Mouse (Mus musculus) layer of hippocampus, postnatal 10 days (tissue): ENCODE measurements around the gene Pgghg. TPM values are rescaled to one million over a fixed set of nuclear protein-coding genes. Genes with fewer than 3 reads are reported as not detected.

Source experiments
- DNase-seq, 2 experiments: peaks; one replicate each; pipeline ENCODE4 v3.0.0; 2021; ENCODE audit warnings: low spot score in 2 of 2
- total RNA-seq, 2 experiments: library from RNA; stranded (reverse); gene quantifications; 2 replicates each; pipeline ENCODE4 v1.2.3; 2021

Gene Pgghg
- total RNA-seq, 2 experiments from 2014 or later: 4.2 to 5.0 TPM

GRCm38 (mm10) chr7:140922398-140923069 lies 18.7 kb upstream of the Pgghg start:
- DNase-seq: peak; percentile 52 to 58

- no peak for DNase-seq
These were observed 18.0 kb upstream of the Pgghg start for GRCm38 (mm10) chr7:140923070-140923775.

GRCm38 (mm10) chr7:140927181-140927580 lies 14.0 kb upstream of the Pgghg start:
- no peak for DNase-seq

GRCm38 (mm10) chr7:140938436-140938835 lies 2.8 kb upstream of the Pgghg start:
- no peak for DNase-seq

- DNase-seq: no peak
These were observed 2.3 kb upstream of the Pgghg start for GRCm38 (mm10) chr7:140938896-140939295.

- no peak for DNase-seq
These were observed 1.5 kb upstream of the Pgghg start for GRCm38 (mm10) chr7:140939669-140940171.

GRCm38 (mm10) chr7:140942341-140942740 lies 1.1 kb downstream of the Pgghg start:
- no peak for DNase-seq

- no peak for DNase-seq
These were observed 1.6 kb downstream of the Pgghg start for GRCm38 (mm10) chr7:140942811-140943210.

GRCm38 (mm10) chr7:140943356-140943755 lies 2.2 kb downstream of the Pgghg start:
- DNase-seq: no peak

GRCm38 (mm10) chr7:140944236-140944635 lies 3.0 kb downstream of the Pgghg start:
- DNase-seq: no peak

GRCm38 (mm10) chr7:140945247-140945646 lies 4.1 kb downstream of the Pgghg start:
- no peak for DNase-seq

- DNase-seq: no peak
These were observed 5.1 kb downstream of the Pgghg start for GRCm38 (mm10) chr7:140946311-140946710.

- DNase-seq: no peak
These were observed 5.8 kb downstream of the Pgghg start for GRCm38 (mm10) chr7:140946980-140947379.

- DNase-seq: no peak
These were observed 7.0 kb downstream of the Pgghg start for GRCm38 (mm10) chr7:140948161-140948560.

- DNase-seq: no peak
These were observed 8.1 kb downstream of the Pgghg start for GRCm38 (mm10) chr7:140949255-140949654.

GRCm38 (mm10) chr7:140949824-140950530 lies 8.8 kb downstream of the Pgghg start, which contains the start of gene Ifitm5:
Gene Ifitm5, minus strand, starts transcription at chr7:140950291.
- no peak for DNase-seq

- no peak for DNase-seq
These were observed 9.9 kb downstream of the Pgghg start for GRCm38 (mm10) chr7:140951051-140951450.

GRCm38 (mm10) chr7:140951765-140952164 lies 10.6 kb downstream of the Pgghg start:
- DNase-seq: no peak

- no peak for DNase-seq
These were observed 11.2 kb downstream of the Pgghg start for GRCm38 (mm10) chr7:140952441-140952840.

- no peak for DNase-seq
These were observed 11.9 kb downstream of the Pgghg start for GRCm38 (mm10) chr7:140953133-140953532.

GRCm38 (mm10) chr7:140953800-140954732 lies 12.9 kb downstream of the Pgghg start:
- DNase-seq: no peak
